Mouse (Mus musculus) liver, adult 2 months (tissue): ENCODE results near the gene Aspdh. TPM values are rescaled to one million over a fixed set of nuclear protein-coding genes. Genes with fewer than 3 reads are reported as not detected.

ENCODE experiments used
- DNase-seq: peaks from one replicate; pipeline ENCODE4 v3.0.0-alpha.2; 2011; ENCODE audit warnings: low read depth, low spot score; ENCODE audit errors: extremely low read depth
- H3K27ac ChIP-seq: fragments of 200-500 bp; replicated peaks from 2 replicates; pipeline ENCODE4 v1.5.1; 2012; ENCODE audit warnings: low read depth, mild to moderate bottlenecking, control low read depth, inconsistent platforms, low read length; ENCODE audit not compliant: insufficient read depth
- H3K27me3 ChIP-seq: fragments of 200-500 bp; 2 replicates; pipeline ENCODE4 v1.6.1; 2012; ENCODE audit warnings: mild to moderate bottlenecking, moderate library complexity, low read length, inconsistent platforms; ENCODE audit not compliant: control insufficient read depth, insufficient read depth
- H3K36me3 ChIP-seq: fragments of 200-500 bp; 2 replicates; pipeline ENCODE4 v1.6.1; 2012; ENCODE audit warnings: low read length, inconsistent platforms; ENCODE audit not compliant: control insufficient read depth, insufficient read depth
- H3K4me1 ChIP-seq: fragments of 200-500 bp; 2 replicates; pipeline ENCODE4 v1.6.1; 2011; ENCODE audit warnings: low read length; ENCODE audit not compliant: control insufficient read depth, insufficient read depth
- H3K4me3 ChIP-seq: fragments of 200-500 bp; 2 replicates; pipeline ENCODE4 v1.5.1; 2011; ENCODE audit warnings: low read depth, mild to moderate bottlenecking, control low read depth, low read length, moderate library complexity; ENCODE audit not compliant: insufficient read depth
- H3K79me2 ChIP-seq: fragments of 200-500 bp; 2 replicates; pipeline ENCODE4 v1.6.1; 2012; ENCODE audit warnings: inconsistent platforms, mild to moderate bottlenecking, low read length, moderate library complexity; ENCODE audit not compliant: control insufficient read depth, insufficient read depth
- H3K9ac ChIP-seq: fragments of 200-500 bp; 2 replicates; pipeline ENCODE4 v1.6.1; 2012; ENCODE audit warnings: low read depth, mild to moderate bottlenecking, control low read depth, inconsistent platforms, low read length
- CTCF ChIP-seq: fragments of 200-500 bp; IDR thresholded peaks from 2 replicates; pipeline ENCODE4 v1.5.1; 2011; ENCODE audit warnings: low read depth, low read length, control low read depth
- POLR2A ChIP-seq: fragments of 200-500 bp; IDR thresholded peaks from 2 replicates; pipeline ENCODE4 v1.6.1; 2011; ENCODE audit warnings: low read length, control low read depth; ENCODE audit not compliant: insufficient read depth; ENCODE audit errors: extremely low read depth
- WGBS: fragments of 180-500 bp; shearing (Covaris S2); methylation state at CpG from one replicate; pipeline ENCODE4 v1.1.7; 2018; 5-methylcytosine and 5-hydroxymethylcytosine counted together
- polyA plus RNA-seq: library from polyadenylated mRNA; depleted of rRNA; stranded (reverse); fragments of >200 nt; gene quantifications from 2 replicates; pipeline ENCODE4 v1.2.3, GENCODE M21; 2012
- total RNA-seq: library from RNA; depleted of rRNA; stranded (reverse); fragments of >200 nt; gene quantifications from 2 replicates; pipeline ENCODE4 v1.2.3, GENCODE M21; 2014

Gene Aspdh
- total and polyA plus RNA-seq, 2 experiments: 146 to 608 TPM

DNA sequence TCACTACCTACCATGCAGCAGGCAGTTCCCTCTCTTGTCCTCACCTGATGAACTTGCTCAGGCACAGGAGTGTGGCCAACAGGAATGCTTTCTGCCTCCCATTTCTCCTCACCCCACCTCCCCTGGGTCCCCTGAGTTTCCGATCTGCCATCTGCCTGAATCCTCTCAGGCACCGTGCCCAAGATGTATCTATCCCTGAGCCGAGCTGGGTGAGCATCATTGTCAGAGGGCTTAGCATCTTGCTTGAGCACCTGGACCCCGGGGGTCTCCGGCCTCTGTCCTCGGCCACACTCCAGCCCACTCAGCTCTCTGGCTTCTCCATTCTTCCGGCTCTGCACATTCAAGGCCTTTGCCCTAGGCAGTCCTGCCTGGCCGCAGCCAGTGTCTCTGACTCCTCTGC lies 27.3 kb upstream of the Aspdh start:
- 68% methylated on average over 8 of the region's 8 CpGs for WGBS
- H3K79me2 ChIP-seq: no peaks in the 10 kb centered on the region
- no peak overlapping the region for H3K27ac ChIP-seq
- DNase-seq: no peak
- H3K4me3 ChIP-seq: no peak overlapping the region
- TF ChIP-seq CTCF (no peak), POLR2A (no peak)
- no peaks in the 10 kb centered on the region for H3K4me1 ChIP-seq
- no peak overlapping the region for H3K9ac ChIP-seq
- H3K27me3 ChIP-seq: peaks cover 11% of the 10 kb centered on the region; the same call in 1 of the 2 replicates
- no peaks in the 10 kb centered on the region for H3K36me3 ChIP-seq

- no peak overlapping the region for H3K9ac ChIP-seq
- DNase-seq: no peak
- no peaks in the 10 kb centered on the region for H3K36me3 ChIP-seq
- H3K79me2 ChIP-seq: no peaks in the 10 kb centered on the region
- no peaks in the 10 kb centered on the region for H3K4me1 ChIP-seq
- 58% methylated on average over 2 of the region's 2 CpGs for WGBS
- TF ChIP-seq POLR2A: no peak
- no peak for TF ChIP-seq CTCF
- H3K4me3 ChIP-seq: no peak overlapping the region
- H3K27ac ChIP-seq: no peak overlapping the region
- H3K27me3 ChIP-seq: peaks cover 11% of the 10 kb centered on the region; the same call in 1 of the 2 replicates
Measured at GRCm38 (mm10) chr7:44439696-44440095, 25.5 kb upstream of the Aspdh start.

GRCm38 (mm10) chr7:44440479-44440878 lies 24.7 kb upstream of the Aspdh start:
- no peak overlapping the region for H3K27ac ChIP-seq
- WGBS: 91% methylated on average over 1 of the region's 1 CpGs
- TF ChIP-seq CTCF (no peak), POLR2A (no peak)
- H3K27me3 ChIP-seq: peaks cover 18% of the 10 kb centered on the region
- H3K36me3 ChIP-seq: no peaks in the 10 kb centered on the region
- H3K4me3 ChIP-seq: no peak overlapping the region
- H3K9ac ChIP-seq: no peak overlapping the region
- DNase-seq: no peak
- H3K79me2 ChIP-seq: no peaks in the 10 kb centered on the region
- H3K4me1 ChIP-seq: no peaks in the 10 kb centered on the region

DNA sequence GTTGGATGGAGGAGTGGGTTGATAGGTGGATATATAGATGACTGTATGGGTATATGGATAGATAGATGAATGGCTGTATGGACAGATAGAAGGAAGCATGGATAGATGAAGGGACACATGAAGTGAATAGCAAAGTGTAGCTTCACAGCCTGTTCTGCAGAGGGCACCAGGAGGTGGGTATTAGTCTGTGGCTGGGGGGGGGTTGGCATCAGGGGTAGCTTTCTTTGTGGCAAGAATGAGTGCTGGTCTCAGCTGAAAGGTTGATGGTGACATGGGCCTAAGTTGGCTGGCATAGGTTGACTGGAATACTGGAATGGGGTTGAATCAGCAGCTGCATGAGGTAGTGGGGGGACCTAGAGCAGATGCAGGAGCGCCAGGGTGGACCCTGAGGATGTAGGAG lies 24.0 kb upstream of the Aspdh start:
- no peak overlapping the region for H3K27ac ChIP-seq
- TF ChIP-seq POLR2A (no peak), CTCF (no peak)
- H3K4me1 ChIP-seq: no peaks in the 10 kb centered on the region
- no peak overlapping the region for H3K4me3 ChIP-seq
- H3K9ac ChIP-seq: no peak overlapping the region
- peaks cover 20% of the 10 kb centered on the region for H3K27me3 ChIP-seq
- no peaks in the 10 kb centered on the region for H3K79me2 ChIP-seq
- no peak for DNase-seq
- no peaks in the 10 kb centered on the region for H3K36me3 ChIP-seq
- WGBS: 7% methylated on average over 1 of the region's 1 CpGs

GRCm38 (mm10) chr7:44441648-44442109 lies 23.5 kb upstream of the Aspdh start:
- Histone ChIP-seq H3K36me3 (no peaks in the 10 kb centered on the region), H3K4me3 (no peak overlapping the region), H3K79me2 (no peaks in the 10 kb centered on the region), H3K9ac (no peak overlapping the region), H3K27ac (no peak overlapping the region), H3K27me3 (peaks cover 20% of the 10 kb centered on the region), H3K4me1 (no peaks in the 10 kb centered on the region)
- WGBS: 4% methylated on average over 13 of the region's 14 CpGs
- DNase-seq: no peak
- no peak for TF ChIP-seq POLR2A

GRCm38 (mm10) chr7:44442407-44442821 lies 22.8 kb upstream of the Aspdh start:
- WGBS: 1% methylated on average over 14 of the region's 14 CpGs
- Histone ChIP-seq H3K36me3 (no peaks in the 10 kb centered on the region), H3K27ac (no peak overlapping the region), H3K79me2 (no peaks in the 10 kb centered on the region), H3K27me3 (peaks cover 20% of the 10 kb centered on the region), H3K4me1 (no peaks in the 10 kb centered on the region), H3K9ac (no peak overlapping the region), H3K4me3 (no peak overlapping the region)
- TF ChIP-seq POLR2A (no peak), CTCF (no peak)
- no peak for DNase-seq
